25 mouse cellular contexts compared by ENCODE assay signal in the genomic region with DNA sequence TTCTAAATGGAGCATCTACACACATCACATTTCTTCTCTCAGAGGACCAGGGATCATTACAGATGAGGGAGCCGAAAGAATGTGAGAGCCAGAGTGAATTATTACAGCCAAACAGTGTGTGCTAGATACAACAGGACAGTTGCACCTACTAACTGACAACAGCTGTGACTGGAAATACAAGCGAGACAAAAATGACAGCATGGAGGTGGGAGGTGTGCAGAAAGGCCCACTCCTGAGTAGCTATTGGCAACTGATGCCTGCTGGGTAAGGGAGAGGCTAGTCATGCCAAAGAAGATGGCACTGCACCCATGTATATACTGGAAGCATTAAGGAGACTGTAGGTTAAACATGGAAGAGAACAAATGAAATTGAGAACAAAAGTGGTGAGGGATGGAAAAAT. TPM values are rescaled to one million over a fixed set of nuclear protein-coding genes. Genes with fewer than 3 reads are reported as not detected.
A peak's percentile ranks its signal among the peaks of the same experiment; 100 is the strongest.
DNase-seq lines count a peak whose midpoint lies in the region; ATAC-seq lines count a peak whose summit lies in the region.
"Had no signal": no experiment of that assay in that cellular context is flagged by ENCODE, and none has a peak within 500 bp of the region (broad histone marks: within the 10 kb centered on the region; RNA-seq: fewer than 3 reads in every experiment).

No protein-coding gene starts in this region.

- H3K9ac ChIP-seq in forebrain, embryonic 13.5 days = no peak overlapping the region
- H3K9ac ChIP-seq: forebrain, postnatal 0 days; heart, embryonic 12.5 days; heart, embryonic 15.5 days; hindbrain, embryonic 13.5 days had no signal

- H3K27ac ChIP-seq in forebrain, embryonic 13.5 days = no peak overlapping the region
- H3K27ac ChIP-seq: forebrain, embryonic 10.5 days; heart, embryonic 15.5 days; hindbrain, embryonic 10.5 days; hindbrain, embryonic 13.5 days had no signal

- 96% methylated on average over 2 of the region's 2 CpGs for WGBS in forebrain, embryonic 13.5 days

- no peak overlapping the region for H3K4me2 ChIP-seq in forebrain, embryonic 13.5 days
- H3K4me2 ChIP-seq: heart, embryonic 12.5 days; heart, embryonic 15.5 days; hindbrain, embryonic 13.5 days had no signal

- peaks cover 75% of the 10 kb centered on the region for H3K36me3 ChIP-seq in forebrain, embryonic 13.5 days (ENCODE audit: poor library complexity, severe bottlenecking)

- H3K4me1 ChIP-seq in forebrain, embryonic 13.5 days = no peaks in the 10 kb centered on the region
- H3K4me1 ChIP-seq: forebrain, embryonic 10.5 days; heart, embryonic 12.5 days; hindbrain, embryonic 10.5 days; hindbrain, embryonic 13.5 days had no signal

- peaks cover 2% of the 10 kb centered on the region; the same call in 1 of the 2 replicates for H3K9me3 ChIP-seq in forebrain, embryonic 13.5 days (replicated peaks)
- H3K9me3 ChIP-seq: heart, embryonic 12.5 days; heart, embryonic 15.5 days had no signal

- ATAC-seq in frontal cortex, adult (ENCODE audit: low TSS enrichment) = peak; percentile 65; the same call in 1 of the 2 replicates
- ATAC-seq in forebrain, embryonic 13.5 days = no peak
- ATAC-seq: activated CD4-positive, CD25-positive, alpha-beta regulatory T cell, adult 4 months; forebrain, embryonic 14.5 days; forebrain, postnatal 0 days; hindbrain, embryonic 16.5 days had no signal

- H3K27me3 ChIP-seq in forebrain, embryonic 13.5 days = no peaks in the 10 kb centered on the region
- H3K27me3 ChIP-seq: heart, embryonic 12.5 days; heart, embryonic 15.5 days; hindbrain, embryonic 13.5 days had no signal

- no peak overlapping the region for H3K4me3 ChIP-seq in forebrain, embryonic 13.5 days
- H3K4me3 ChIP-seq: forebrain, embryonic 10.5 days; heart, embryonic 12.5 days; heart, embryonic 15.5 days; hindbrain, embryonic 10.5 days; hindbrain, embryonic 13.5 days had no signal

- DNase-seq in frontal cortex, postnatal 25 days (ENCODE audit: low spot score in 2 of 2) = no peak
- DNase-seq in layer of hippocampus, adult 9-11 months = peak; percentile 37
- no peak for DNase-seq in layer of hippocampus, postnatal 14 days (ENCODE audit: low spot score in 2 of 2)
- peak; percentile 45 for DNase-seq in right cerebral cortex, adult 18-20 months
- DNase-seq in right cerebral cortex, postnatal 10 days (ENCODE audit: low spot score in 2 of 2) = no peak
- DNase-seq: adrenal gland, adult 8-10 months; adrenal gland, postnatal 25 days; cerebellum, adult 18-20 months; cerebellum, adult 9-10 months; cerebellum, postnatal 14 days; forebrain, postnatal 0 days; gastrocnemius, postnatal 25 days; heart, adult 18-20 months; heart, postnatal 10 days; heart, postnatal 36 days had no signal

RNA-seq across cellular contexts. Expression of a gene that starts 21.7 kb away (rescaled TPM):
- total RNA-seq in layer of hippocampus, postnatal 14 days (2021) = 10 to 100 TPM; 80.3 to 82.6 TPM
- 42.7 and 53.4 TPM in 2 replicates for polyA plus RNA-seq in forebrain, embryonic 13.5 days (2015; fragmentation: Nextera tagmentation; extraction: Ambion mirVana)

RNA-seq across cellular contexts. Expression of a gene that starts 43.3 kb away (rescaled TPM):
- 10 to 100 TPM in 1 of 2 experiments, 1 to 10 TPM in 1; 7.9 to 10.4 TPM for total RNA-seq in layer of hippocampus, postnatal 14 days (2021)
- 38.7 and 42.4 TPM in 2 replicates for polyA plus RNA-seq in forebrain, embryonic 13.5 days (2015; fragmentation: Nextera tagmentation; extraction: Ambion mirVana)

Comparison
In these comparisons a context has a peak if more than half of its experiments do, and no peak if none do; other contexts are left out.
1. DNase-seq: peak in layer of hippocampus, adult 9-11 months (single experiment) and right cerebral cortex, adult 18-20 months (single experiment); none in frontal cortex, postnatal 25 days (0 of 2), layer of hippocampus, postnatal 14 days (0 of 2) and right cerebral cortex, postnatal 10 days (0 of 2).